Mouse (Mus musculus) NIH3T3 (cell line): ENCODE data around the gene Tff2.

Experiments used
- DNase-seq: peaks from one replicate; pipeline ENCODE4 v3.0.0-alpha.2; 2012; ENCODE audit warnings: low read depth

Gene Tff2

GRCm38 (mm10) chr17:31136291-31136690 is 7.8 kb downstream of the Tff2 start:
- no peak for DNase-seq

- DNase-seq: no peak
Measured at GRCm38 (mm10) chr17:31134913-31135312, 9.2 kb downstream of the Tff2 start.

GRCm38 (mm10) chr17:31133776-31134175 is 10.3 kb downstream of the Tff2 start:
- no peak for DNase-seq

GRCm38 (mm10) chr17:31131269-31131821 is 12.7 kb downstream of the Tff2 start:
- DNase-seq: no peak

DNA sequence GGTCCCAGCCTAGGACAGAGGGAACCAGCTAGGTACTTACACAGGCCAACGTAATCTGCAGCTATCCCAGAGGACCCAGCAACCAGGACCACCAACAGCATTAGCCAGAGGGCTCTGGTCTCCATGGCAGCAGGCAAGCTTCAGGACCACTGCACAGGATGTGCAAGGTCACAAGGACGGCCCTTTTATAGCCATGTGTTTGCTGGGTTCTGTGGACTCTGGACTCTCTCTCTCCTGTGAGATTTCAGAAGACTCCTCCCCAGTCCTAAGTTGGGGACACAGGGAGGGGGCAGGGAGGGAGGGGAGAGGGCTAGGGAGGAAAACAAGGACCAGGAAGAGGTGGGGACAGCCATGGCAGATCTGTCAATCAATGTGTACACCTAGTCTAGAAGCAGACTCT is 14.6 kb downstream of the Tff2 start, which contains the start of gene Tff3:
Gene Tff3, minus strand, starts transcription at position 195 of the 400 bp plus-strand sequence.
- DNase-seq: no peak

GRCm38 (mm10) chr17:31128708-31129318 is 15.3 kb downstream of the Tff2 start:
- DNase-seq: no peak

DNA sequence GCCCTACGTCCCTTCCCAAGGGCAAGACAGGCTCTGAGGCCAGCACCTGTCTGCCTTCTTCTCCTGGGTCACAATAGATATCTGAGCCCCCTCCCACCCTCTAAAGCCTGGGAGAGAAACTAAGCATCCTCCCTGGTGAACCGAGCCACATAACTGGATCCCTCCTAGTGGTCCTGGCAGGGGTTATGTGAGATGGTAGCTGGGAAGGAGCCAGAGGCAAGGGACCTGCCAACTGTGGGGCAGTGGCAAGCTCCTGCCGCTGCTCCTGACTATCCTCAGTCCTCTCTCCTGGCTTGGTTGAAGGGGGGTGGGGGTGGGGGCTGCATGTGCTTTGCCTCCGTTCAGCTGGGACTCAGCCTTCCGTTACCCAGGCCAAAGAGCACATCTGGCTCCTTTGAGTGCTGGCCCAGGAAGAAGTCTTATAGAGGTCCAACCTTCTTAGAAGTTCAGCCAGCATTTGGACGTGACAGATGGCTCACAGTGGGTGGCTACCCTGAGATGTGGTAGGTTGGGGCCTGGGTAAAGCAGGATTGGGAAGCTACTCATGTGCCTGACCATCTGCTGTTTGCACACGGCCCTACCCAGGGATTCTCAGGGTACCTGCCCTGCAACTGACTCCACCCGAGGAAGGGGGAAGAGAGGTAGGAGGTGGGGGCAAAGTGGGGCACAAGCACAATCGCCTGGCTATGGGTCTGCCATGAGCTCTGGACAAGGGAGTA is 18.4 kb downstream of the Tff2 start:
- no peak for DNase-seq

GRCm38 (mm10) chr17:31121975-31122374 is 22.1 kb downstream of the Tff2 start:
- peak; percentile 33 for DNase-seq

- peak; percentile 63 for DNase-seq
Measured at GRCm38 (mm10) chr17:31119429-31119828, 24.7 kb downstream of the Tff2 start.

DNA sequence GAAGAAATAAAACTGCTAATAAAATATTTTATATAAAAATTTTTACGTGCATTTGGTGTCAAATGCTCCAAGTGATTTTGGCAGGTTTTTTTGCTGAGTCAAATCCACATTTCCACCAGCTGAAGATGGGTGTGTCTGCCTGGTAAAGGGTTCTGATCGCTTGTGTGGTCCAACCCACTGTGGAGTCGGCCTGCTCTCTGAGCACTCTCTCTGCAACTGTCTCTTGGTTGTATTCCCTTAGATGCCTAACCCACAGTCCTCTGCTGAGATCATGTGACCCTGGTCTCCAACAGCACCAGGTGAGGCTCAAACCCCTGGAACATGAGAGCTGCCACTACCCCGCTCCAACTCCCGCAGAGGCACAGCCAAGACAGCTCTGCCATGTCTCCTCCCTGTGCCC is 26.1 kb downstream of the Tff2 start:
- no peak for DNase-seq

GRCm38 (mm10) chr17:31116063-31116462 is 28.0 kb downstream of the Tff2 start:
- no peak for DNase-seq

- no peak for DNase-seq
Measured at GRCm38 (mm10) chr17:31113191-31113856, 30.8 kb downstream of the Tff2 start.

- DNase-seq: no peak
Measured at GRCm38 (mm10) chr17:31108388-31108787, 35.7 kb downstream of the Tff2 start.

DNA sequence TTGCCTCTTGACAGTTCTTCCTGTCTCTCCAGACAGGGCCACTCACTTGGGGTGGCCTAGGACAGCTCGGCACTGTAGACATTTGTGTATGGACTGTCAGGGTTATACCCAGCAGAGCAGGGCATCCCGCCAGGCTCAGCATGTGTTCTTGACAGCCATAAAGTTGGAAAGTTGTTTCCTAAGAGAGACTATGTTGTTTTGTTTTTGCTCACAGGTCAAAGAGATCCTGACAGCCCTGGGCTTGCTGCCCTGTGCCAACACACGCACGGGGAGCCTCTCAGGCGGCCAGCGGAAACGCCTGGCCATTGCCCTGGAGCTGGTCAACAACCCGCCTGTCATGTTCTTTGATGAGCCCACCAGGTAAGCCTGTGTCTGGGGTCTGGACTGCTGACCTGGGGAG is 40.3 kb downstream of the Tff2 start:
- DNase-seq: no peak

- no peak for DNase-seq
Measured at GRCm38 (mm10) chr17:31103007-31103570, 41.0 kb downstream of the Tff2 start.

- DNase-seq: no peak
Measured at GRCm38 (mm10) chr17:31098788-31099187, 45.3 kb downstream of the Tff2 start.

DNA sequence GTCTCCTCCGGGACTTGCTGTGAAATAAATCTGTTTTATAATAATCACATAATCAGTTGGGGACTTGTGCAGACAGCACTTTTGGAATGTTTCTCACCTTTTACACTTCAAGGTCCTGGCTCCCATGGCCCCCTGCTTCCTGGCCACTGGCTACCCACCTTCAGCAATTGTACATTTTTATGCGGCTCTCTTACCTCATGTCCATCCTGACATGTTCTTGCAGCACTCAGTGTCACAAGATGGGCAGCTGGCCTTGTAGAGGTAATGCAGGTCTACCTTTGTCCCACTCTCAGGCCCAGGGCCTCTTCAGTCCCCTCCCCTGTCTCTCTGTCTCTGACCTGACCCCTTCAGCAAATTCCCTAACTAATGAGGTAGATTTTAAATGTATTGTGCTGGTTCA is 47.2 kb downstream of the Tff2 start:
- no peak for DNase-seq

DNA sequence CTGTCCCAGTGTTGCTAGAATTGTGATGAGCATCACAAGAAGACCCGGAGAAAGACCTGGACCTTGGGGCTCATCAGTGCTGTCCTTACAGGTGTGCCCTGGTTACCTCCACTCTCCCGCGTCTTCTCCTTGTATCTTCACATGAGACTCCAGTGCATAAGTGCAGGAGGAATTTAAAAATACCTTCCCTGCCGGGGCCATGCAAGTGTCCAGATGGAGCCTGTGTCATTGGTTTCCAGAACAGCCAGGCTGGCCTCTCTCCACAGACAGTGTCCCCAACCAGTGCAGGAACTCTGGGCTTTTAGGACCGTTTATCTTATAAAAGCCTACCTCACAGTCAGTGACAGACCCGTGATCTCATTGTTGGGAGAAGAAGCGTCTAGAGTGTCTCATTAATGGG is 48.5 kb downstream of the Tff2 start:
- DNase-seq: no peak

- no peak for DNase-seq
Measured at GRCm38 (mm10) chr17:31094781-31095180, 49.3 kb downstream of the Tff2 start.
